Mouse (Mus musculus) hindlimb bud, embryonic 11.5 days (tissue): ENCODE data around the gene Cdan1.

ENCODE experiments used
- DNase-seq: peaks from one replicate; pipeline ENCODE4 v3.0.0-alpha.2; 2012; ENCODE audit warnings: low read depth, low spot score; ENCODE audit errors: extremely low spot score

The Cdan1 gene

DNA sequence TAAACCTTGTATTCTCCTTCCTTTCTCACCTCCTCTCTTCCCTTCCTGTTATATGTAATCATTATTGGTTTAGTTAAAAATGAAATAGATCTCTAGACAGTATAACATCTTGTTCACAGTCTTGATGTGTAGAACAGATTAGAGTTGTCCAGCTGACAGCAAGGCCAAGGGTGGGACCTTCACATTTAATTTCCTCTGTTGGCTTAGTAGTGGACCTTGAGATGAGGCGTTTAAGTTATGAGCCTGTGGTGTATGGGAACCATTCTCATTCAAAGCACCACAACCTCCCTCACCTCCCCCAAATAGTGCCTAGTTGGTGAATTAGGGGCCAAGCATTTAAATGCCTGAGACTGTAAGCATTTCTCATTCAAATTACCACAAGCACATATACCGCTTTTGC is 182.5 kb downstream of the Cdan1 start:
- no peak for DNase-seq
